Mouse (Mus musculus): Measurements from ENCODE around the gene Abr. TPM values are rescaled to one million over a fixed set of nuclear protein-coding genes. Genes with fewer than 3 reads are reported as not detected.

Gene Abr
- polyA plus RNA-seq, 1 experiment from 2014 or later, result 76.2 TPM

DNA sequence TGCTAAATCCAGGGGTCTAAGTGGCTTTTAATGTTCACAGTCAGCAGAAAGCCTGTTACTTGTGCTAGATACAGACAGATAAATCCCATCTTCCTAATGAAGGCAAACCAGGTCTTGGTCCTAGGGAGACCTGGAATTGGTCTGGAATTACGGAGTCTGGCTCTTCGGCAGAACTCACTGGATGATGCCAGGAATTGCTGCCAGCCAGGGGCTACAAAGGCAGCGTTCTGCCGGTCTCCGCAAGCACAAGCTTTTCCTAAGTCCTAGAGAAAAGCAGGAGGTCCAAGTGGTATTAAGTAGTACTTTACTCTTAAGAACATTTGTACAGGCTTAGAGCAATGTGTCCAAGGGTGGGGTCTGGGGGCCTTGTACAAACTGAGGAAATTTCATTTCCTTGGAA lies 237.8 kb downstream of the Abr start:
- Histone ChIP-seq H3K36me3 (no peaks in the 10 kb centered on the region), H3K27me3 (replicated peaks) (no peaks in the 10 kb centered on the region), H3K4me3 (no peak overlapping the region), H3K9me3 (no peaks in the 10 kb centered on the region), H3K4me1 (peaks cover 47% of the 10 kb centered on the region), H3K9ac (no peak overlapping the region), H3K4me2 (replicated peaks) (no peak overlapping the region), H3K27ac (no peak overlapping the region)
- no peak for ATAC-seq (ENCODE audit: low FRiP score, low read depth)
- WGBS, result 85% methylated on average over 5 of the region's 5 CpGs

DNA sequence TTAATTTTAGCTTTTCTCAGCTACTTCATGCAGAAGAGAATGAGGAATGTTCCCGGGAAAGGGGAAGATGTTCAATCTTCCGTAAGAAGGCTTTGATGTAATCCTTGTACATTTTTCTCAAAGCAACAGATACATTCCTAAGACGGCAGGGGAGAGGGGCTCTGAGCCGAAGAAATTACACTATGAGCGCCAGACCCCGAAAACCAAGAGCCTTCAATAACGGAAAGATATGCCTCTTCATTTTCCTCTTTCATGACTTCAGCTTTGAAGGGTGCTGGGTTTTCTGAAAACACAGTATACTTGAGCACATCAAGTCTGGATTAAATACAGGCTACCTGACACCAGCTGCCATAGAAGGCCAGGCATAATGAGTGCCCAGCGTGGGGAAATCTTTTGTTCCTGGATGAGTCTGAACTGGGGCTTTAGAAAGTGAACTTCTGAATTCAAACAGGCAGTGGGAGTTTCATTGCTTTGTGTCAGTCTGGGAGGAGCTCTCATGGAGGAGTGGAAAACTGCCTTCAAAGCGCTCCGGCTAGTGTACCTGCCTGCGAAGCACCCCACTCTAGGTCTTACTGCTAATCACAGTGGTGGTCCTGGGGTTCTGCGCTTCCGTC lies 239.3 kb downstream of the Abr start:
- no peak overlapping the region for H3K27ac ChIP-seq
- H3K4me2 ChIP-seq (replicated peaks), result 0 out of 2 replicates have a peak overlapping the region, but pooled peaks have one; percentile 12
- no peaks in the 10 kb centered on the region for H3K27me3 ChIP-seq (replicated peaks)
- no peak overlapping the region for H3K9ac ChIP-seq
- ATAC-seq (ENCODE audit: low FRiP score, low read depth), result no peak
- no peak overlapping the region for H3K4me3 ChIP-seq
- peaks cover 42% of the 10 kb centered on the region for H3K4me1 ChIP-seq
- H3K36me3 ChIP-seq, result no peaks in the 10 kb centered on the region
- 22% methylated on average over 13 of the region's 13 CpGs for WGBS
- no peaks in the 10 kb centered on the region for H3K9me3 ChIP-seq

DNA sequence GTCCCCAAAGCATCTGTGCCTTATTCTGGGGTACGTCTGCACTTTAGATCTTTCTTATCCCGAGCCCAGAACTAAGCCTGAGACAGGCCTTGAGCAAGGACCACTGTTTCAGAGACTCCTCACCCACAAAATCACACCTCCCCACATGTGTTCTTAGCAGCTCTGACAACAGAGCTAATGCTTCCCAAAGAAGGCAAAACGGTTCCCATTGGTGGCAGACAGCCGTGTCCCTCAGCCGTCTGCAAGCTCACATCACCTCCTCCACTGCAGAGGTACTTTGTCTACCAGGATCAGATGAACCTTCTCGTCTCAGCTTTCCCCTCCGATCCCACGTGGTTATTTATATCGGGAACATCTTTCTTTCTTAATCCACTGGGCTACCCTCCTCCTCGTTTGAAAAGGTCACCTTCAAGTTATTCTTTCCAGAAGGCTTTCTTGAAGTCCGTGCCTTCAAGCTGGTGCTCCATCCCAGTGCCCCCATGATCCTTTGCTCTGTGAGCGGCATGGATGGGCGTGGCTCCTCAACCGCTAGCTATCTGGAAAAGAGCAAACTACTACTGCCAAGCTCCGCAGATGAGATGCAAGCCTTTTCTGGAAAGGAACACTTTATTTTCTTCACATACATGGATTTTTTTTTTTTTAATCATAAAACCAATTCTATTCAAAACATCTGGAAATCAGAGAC lies 240.8 kb downstream of the Abr start:
- no peaks in the 10 kb centered on the region for H3K27me3 ChIP-seq (replicated peaks)
- WGBS, result 86% methylated on average over 15 of the region's 15 CpGs
- H3K27ac ChIP-seq, result no peak overlapping the region
- H3K4me2 ChIP-seq (replicated peaks), result no peak overlapping the region
- no peak overlapping the region for H3K4me3 ChIP-seq
- no peaks in the 10 kb centered on the region for H3K36me3 ChIP-seq
- H3K4me1 ChIP-seq, result peaks cover 51% of the 10 kb centered on the region
- no peaks in the 10 kb centered on the region for H3K9me3 ChIP-seq
- H3K9ac ChIP-seq, result no peak overlapping the region
- ATAC-seq (ENCODE audit: low FRiP score, low read depth), result no peak

DNA sequence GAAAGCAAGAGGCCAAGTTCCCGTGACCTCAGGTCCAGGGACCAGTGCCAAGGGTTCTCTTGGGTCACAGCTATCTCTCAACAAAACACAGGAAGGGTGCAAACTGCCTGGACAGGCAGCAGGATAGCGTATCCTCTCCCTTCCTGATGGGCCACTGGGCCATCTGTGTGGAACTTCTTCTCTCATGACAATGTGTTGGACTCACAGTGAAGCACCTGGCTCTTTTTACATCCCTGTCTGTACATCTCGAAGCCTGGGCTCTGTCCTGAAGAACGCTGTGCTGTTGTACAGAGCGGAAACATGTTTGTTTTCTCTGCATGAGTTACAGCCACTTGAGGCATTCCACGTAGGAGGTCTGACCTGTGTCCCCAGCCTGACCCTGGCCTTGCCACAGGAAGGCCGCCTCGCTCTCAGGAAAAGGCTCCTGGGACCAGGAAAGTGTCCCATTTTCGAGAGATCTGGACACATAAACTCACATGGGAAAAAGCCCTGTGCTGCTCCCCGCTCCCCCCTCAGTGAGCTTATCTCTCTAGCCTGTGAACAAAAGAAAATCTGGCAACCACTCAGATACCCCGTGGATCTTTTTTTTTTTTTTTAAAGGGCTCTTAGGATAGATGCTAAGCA lies 242.1 kb downstream of the Abr start:
- Histone ChIP-seq H3K27ac (peak overlapping the region; percentile 42; the same call in 1 of the 2 replicates), H3K4me1 (peaks cover 51% of the 10 kb centered on the region), H3K9me3 (no peaks in the 10 kb centered on the region), H3K27me3 (replicated peaks) (no peaks in the 10 kb centered on the region), H3K4me2 (replicated peaks) (no peak overlapping the region), H3K36me3 (no peaks in the 10 kb centered on the region), H3K9ac (no peak overlapping the region), H3K4me3 (no peak overlapping the region)
- 20% methylated on average over 11 of the region's 11 CpGs for WGBS
- no peak for ATAC-seq (ENCODE audit: low FRiP score, low read depth)

DNA sequence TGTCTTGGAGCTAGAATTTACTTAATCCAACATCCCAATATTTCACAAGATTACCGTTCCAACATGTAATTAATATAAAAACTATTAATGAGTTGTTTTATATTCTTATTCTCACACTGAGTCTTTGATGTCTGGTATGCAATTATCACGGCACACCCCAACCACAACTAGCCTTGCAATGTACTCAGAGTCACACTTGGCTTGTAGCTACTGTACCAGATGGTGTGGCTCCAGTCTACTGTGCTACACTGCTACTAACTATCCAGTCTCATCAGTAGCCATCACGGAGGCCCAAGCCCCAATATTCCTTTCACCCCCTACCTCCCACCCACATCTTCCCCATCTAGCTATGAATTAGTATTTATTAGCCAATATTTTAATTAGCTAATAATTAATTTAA lies 245.7 kb downstream of the Abr start:
- WGBS, result 92% methylated on average over 3 of the region's 3 CpGs
- no peak overlapping the region for H3K27ac ChIP-seq
- H3K4me1 ChIP-seq, result peaks cover 54% of the 10 kb centered on the region
- no peaks in the 10 kb centered on the region for H3K9me3 ChIP-seq
- no peak overlapping the region for H3K4me3 ChIP-seq
- no peak for ATAC-seq (ENCODE audit: low FRiP score, low read depth)
- no peak overlapping the region for H3K4me2 ChIP-seq (replicated peaks)
- H3K36me3 ChIP-seq, result no peaks in the 10 kb centered on the region
- no peak overlapping the region for H3K9ac ChIP-seq
- no peaks in the 10 kb centered on the region for H3K27me3 ChIP-seq (replicated peaks)

DNA sequence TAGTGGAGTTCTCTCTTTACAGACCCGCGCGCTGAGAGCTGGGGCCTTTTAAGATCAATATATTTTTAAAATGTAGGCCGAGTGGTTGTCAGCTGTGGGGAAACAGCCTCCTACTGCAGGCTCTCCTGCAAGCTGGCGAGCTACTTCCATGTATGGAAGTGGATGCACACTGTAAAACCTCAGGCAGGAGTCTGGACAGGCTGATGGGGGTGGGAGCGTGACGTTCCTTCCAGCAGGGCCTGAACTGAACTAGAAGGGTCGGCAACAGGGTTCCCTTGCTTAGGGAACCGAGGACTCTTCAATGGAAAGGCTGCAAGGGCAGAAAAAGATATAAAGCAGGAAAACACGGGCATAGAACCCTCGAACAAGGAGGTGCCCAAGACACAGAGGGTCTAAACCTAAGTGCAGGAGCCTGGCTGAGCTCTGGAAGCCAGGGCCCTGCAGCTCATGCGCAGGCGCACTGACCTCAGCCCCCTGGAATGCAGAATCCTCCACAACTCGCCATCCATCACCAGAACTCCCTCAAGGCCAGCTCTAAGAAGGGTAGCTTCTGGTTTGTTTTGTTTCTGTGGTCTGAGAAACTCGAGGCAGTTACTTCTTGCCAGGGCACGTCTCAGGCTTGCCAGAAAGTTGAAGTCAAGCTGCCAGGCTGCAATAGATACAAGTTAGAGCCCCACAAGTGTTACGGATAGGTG lies 247.5 kb downstream of the Abr start:
- ATAC-seq (ENCODE audit: low FRiP score, low read depth), result no peak

DNA sequence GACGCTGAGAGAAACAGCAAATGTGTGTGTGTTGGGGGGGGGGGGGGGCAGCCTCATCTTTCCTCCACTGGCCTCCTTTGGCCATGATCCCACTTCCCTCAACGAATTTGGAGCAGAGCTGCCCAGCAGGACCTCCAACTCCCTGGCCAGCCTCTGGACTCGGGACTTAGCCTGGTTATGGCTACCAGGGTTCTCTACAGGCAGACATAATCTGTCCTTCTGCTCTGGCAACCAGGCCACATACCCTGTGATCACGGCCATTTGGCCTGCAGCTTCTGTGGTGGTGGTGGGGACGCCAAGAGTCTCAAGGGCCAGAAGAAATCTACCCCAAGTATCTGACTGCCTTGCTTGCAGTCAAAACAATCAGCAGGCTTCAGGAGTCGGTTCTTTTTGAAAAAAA lies 249.6 kb downstream of the Abr start:
- no peak for ATAC-seq (ENCODE audit: low FRiP score, low read depth)
- no peaks in the 10 kb centered on the region for H3K27me3 ChIP-seq (replicated peaks)
- no peak overlapping the region for H3K9ac ChIP-seq
- H3K27ac ChIP-seq, result no peak overlapping the region
- no peak overlapping the region for H3K4me3 ChIP-seq
- 43% methylated on average over 6 of the region's 6 CpGs for WGBS
- H3K9me3 ChIP-seq, result no peaks in the 10 kb centered on the region
- no peaks in the 10 kb centered on the region for H3K36me3 ChIP-seq
- no peak overlapping the region for H3K4me2 ChIP-seq (replicated peaks)
- peaks cover 46% of the 10 kb centered on the region for H3K4me1 ChIP-seq

More for the DNA sequence above, 247.5 kb downstream of the Abr start:
- WGBS, result 56% methylated on average over 17 of the region's 17 CpGs
- Histone ChIP-seq H3K27ac (no peak overlapping the region; the same call in 1 of the 2 replicates), H3K4me1 (peaks cover 52% of the 10 kb centered on the region), H3K27me3 (replicated peaks) (no peaks in the 10 kb centered on the region), H3K4me2 (replicated peaks) (no peak overlapping the region), H3K4me3 (no peak overlapping the region), H3K9me3 (no peaks in the 10 kb centered on the region), H3K36me3 (no peaks in the 10 kb centered on the region), H3K9ac (no peak overlapping the region)

DNA sequence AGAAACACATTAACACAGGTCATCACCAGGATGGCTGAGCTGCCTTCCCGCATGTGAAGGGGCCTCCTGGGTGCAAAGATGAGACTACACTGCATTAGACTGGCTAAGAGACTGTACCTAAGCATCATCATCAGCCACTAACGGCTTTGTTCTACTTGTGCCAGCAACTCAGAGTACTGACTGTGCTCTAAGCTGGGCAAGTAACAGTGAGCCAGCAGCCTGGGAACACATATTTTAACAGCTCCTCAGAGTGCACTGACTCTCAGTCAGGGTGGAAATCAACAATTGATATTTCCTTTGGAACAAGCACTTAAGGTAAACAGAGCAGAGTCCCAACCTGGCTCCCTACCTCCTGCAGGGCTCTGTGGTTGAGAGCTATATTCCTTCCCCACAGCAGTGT lies 250.0 kb downstream of the Abr start:
- Histone ChIP-seq H3K36me3 (no peaks in the 10 kb centered on the region), H3K9ac (no peak overlapping the region), H3K27me3 (replicated peaks) (no peaks in the 10 kb centered on the region), H3K9me3 (no peaks in the 10 kb centered on the region), H3K4me1 (peaks cover 42% of the 10 kb centered on the region), H3K4me2 (replicated peaks) (no peak overlapping the region), H3K27ac (no peak overlapping the region), H3K4me3 (no peak overlapping the region)
- 69% methylated on average over 2 of the region's 2 CpGs for WGBS
- ATAC-seq (ENCODE audit: low FRiP score, low read depth), result no peak

DNA sequence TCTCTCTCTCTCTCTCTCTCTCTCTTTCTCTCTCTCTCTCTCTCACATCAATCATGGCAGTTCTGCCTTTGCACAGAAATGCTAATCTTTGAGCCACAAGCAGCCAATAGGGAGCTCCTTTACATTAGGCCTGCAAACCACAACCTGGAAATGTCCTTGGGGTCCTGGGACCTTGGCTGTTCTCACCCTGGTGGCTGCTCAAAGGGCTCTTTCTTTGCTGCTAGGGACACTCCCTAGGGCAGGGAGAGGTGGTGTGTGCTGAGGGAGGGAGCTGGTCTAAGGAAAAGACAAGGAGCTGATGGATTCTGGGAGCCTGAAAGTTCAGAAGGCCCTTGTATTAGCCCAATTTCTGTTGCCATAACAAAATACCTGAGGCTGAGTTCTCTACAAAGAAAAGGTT lies 251.6 kb downstream of the Abr start:
- no peak overlapping the region for H3K4me3 ChIP-seq
- H3K4me1 ChIP-seq, result peaks cover 35% of the 10 kb centered on the region
- H3K27ac ChIP-seq, result no peak overlapping the region
- H3K9ac ChIP-seq, result no peak overlapping the region
- H3K4me2 ChIP-seq (replicated peaks), result no peak overlapping the region
- no peak for ATAC-seq (ENCODE audit: low FRiP score, low read depth)
- no peaks in the 10 kb centered on the region; the same call in 1 of the 2 replicates for H3K36me3 ChIP-seq
- H3K9me3 ChIP-seq, result no peaks in the 10 kb centered on the region
- H3K27me3 ChIP-seq (replicated peaks), result no peaks in the 10 kb centered on the region

Other genes starting within 250 kb of the Abr start
- gene Nxn, start 223.2 kb downstream of the Abr start, polyA plus RNA-seq (2016; fragmentation: Nextera tagmentation; extraction: Ambion mirVana), result 64.1 and 64.4 TPM in 2 replicates
- gene Timm22, start 215.4 kb downstream of the Abr start, polyA plus RNA-seq (2016; fragmentation: Nextera tagmentation; extraction: Ambion mirVana), result 120 and 132 TPM in 2 replicates
- 0.27 and 0.38 TPM in 2 replicates for gene Bhlha9, start 50.2 kb upstream of the Abr start, polyA plus RNA-seq (2016; fragmentation: Nextera tagmentation; extraction: Ambion mirVana)
- gene Trarg1, start 57.5 kb upstream of the Abr start, polyA plus RNA-seq (2016; fragmentation: Nextera tagmentation; extraction: Ambion mirVana), result 0.27 and 0.62 TPM in 2 replicates
- 26.8 and 27.4 TPM in 2 replicates for gene Gosr1, start 141.3 kb upstream of the Abr start, polyA plus RNA-seq (2016; fragmentation: Nextera tagmentation; extraction: Ambion mirVana)
- gene Cpd, start 224.7 kb upstream of the Abr start, polyA plus RNA-seq (2016; fragmentation: Nextera tagmentation; extraction: Ambion mirVana), result 11.9 and 12.5 TPM in 2 replicates